Mouse (Mus musculus) embryonic facial prominence, embryonic 14.5 days (tissue): ENCODE results near the gene Eprs. TPM values are rescaled to one million over a fixed set of nuclear protein-coding genes. Genes with fewer than 3 reads are reported as not detected.
A peak's percentile ranks its signal among the peaks of the same experiment; 100 is the strongest.

ENCODE experiments used
- microRNA counts: library from miRNA; unstranded; fragments of <30 nt; microRNA quantifications from one replicate; lab custom pipeline; 2017
- microRNA-seq: library from miRNA; unstranded; fragments of <30 nt; microRNA quantifications from one replicate; pipeline ENCODE4, GENCODE M21; 2016; ENCODE audit warnings: borderline number of aligned reads
- polyA plus RNA-seq: library from polyadenylated mRNA; unstranded; fragments of >200 nt; fragmentation: Nextera tagmentation; extraction: Ambion mirVana; gene quantifications from 2 replicates; pipeline ENCODE4 v1.2.1, GENCODE M21; 2014

Eprs gene
- polyA plus RNA-seq, 1 experiment from 2014 or later: 146 TPM

MicroRNAs within 50 kb of the gene (microRNA counts, 519-probe panel; counts per million panel counts)
- microRNA mmu-miR-194 (lab: Ali Mortazavi, UCI): 2,177 counts per million, percentile 28 among the panel's probes with 10 or more counts

Small RNA genes within 50 kb of the gene (microRNA-seq; reads per million reads assigned to microRNA genes)
- gene Mir194-1 (1.00 reads per million), gene Mir215 (1.3 reads per million)

Other genes starting within 250 kb of the Eprs start
- 23.9 and 24.2 TPM in 2 replicates for gene Rab3gap2, start 158.9 kb upstream of the Eprs start, polyA plus RNA-seq
- gene Iars2, start 33.6 kb upstream of the Eprs start, polyA plus RNA-seq: 27.9 and 29.0 TPM in 2 replicates
- gene Bpnt1, start 30.9 kb upstream of the Eprs start, polyA plus RNA-seq: 12.4 and 16.0 TPM in 2 replicates
- 0.40 and 0.50 TPM in 2 replicates for gene Slc30a10, start 91.8 kb downstream of the Eprs start, polyA plus RNA-seq